Comparison of ENCODE assay signal across 8 mouse cellular contexts in genomic region chr7:80582821-80583451, GRCm38 (mm10). TPM values are rescaled to one million over a fixed set of nuclear protein-coding genes. Genes with fewer than 3 reads are reported as not detected.
DNase-seq lines count a peak whose midpoint lies in the region; ATAC-seq and TF ChIP-seq lines count a peak whose summit lies in the region.

No protein-coding gene starts in this region.

- H3K27ac ChIP-seq in kidney, embryonic 16.5 days (ENCODE audit: low read length): peak overlapping the region; percentile 51; the same call in 1 of the 2 replicates
- H3K27ac ChIP-seq in forebrain, postnatal 0 days (ENCODE audit: low read depth, low read length): no peak overlapping the region

- peak overlapping the region; percentile 45 for H3K4me2 ChIP-seq in kidney, embryonic 16.5 days (replicated peaks; ENCODE audit: low read depth, low read length)
- H3K4me2 ChIP-seq in forebrain, postnatal 0 days (ENCODE audit: low read depth): no peak overlapping the region

- 0 out of 2 replicates have a peak, but pooled peaks have one; percentile 39 for ATAC-seq in kidney, embryonic 16.5 days (ENCODE audit: low FRiP score, low TSS enrichment)
- ATAC-seq in forebrain, postnatal 0 days: no peak

- WGBS in kidney, embryonic 16.5 days: 37% methylated on average over 20 of the region's 20 CpGs
- 73% methylated on average over 20 of the region's 20 CpGs for WGBS in forebrain, postnatal 0 days

- no peaks in the 10 kb centered on the region for H3K27me3 ChIP-seq in kidney, embryonic 16.5 days (ENCODE audit: insufficient read depth, low read length)
- no peaks in the 10 kb centered on the region for H3K27me3 ChIP-seq in forebrain, postnatal 0 days (ENCODE audit: insufficient read depth, low read length)

- H3K4me1 ChIP-seq in kidney, embryonic 16.5 days (ENCODE audit: insufficient read depth, low read length): peaks cover 25% of the 10 kb centered on the region
- H3K4me1 ChIP-seq in forebrain, postnatal 0 days (ENCODE audit: insufficient read depth): no peaks in the 10 kb centered on the region

- intact Hi-C loops in left cerebral cortex, postnatal 36 days (cut with DNase I): no loop called here

- H3K36me3 ChIP-seq in kidney, embryonic 16.5 days (ENCODE audit: insufficient read depth, low read length): no peaks in the 10 kb centered on the region
- H3K36me3 ChIP-seq in forebrain, postnatal 0 days (ENCODE audit: insufficient read depth): no peaks in the 10 kb centered on the region

- peak overlapping the region; percentile 31; the same call in 1 of the 2 replicates for H3K9ac ChIP-seq in kidney, embryonic 16.5 days (replicated peaks; ENCODE audit: low read length)
- H3K9ac ChIP-seq in forebrain, postnatal 0 days: no peak overlapping the region

- TF ChIP-seq CTCF in forebrain, postnatal 0 days (IDR thresholded peaks at IDR 0.05; ENCODE audit: low read depth): no peak

- peak; percentile 57 for DNase-seq in adrenal gland, postnatal 14 days
- DNase-seq in adrenal gland, postnatal 4 days (ENCODE audit: low spot score in 2 of 2): no peak
- peak; percentile 67 for DNase-seq in heart, adult 8-10 months (ENCODE audit: low spot score)
- DNase-seq in lung, postnatal 4 days: peak; percentile 75 to 88
- no peak for DNase-seq in forebrain, postnatal 0 days
- DNase-seq in left cerebral cortex, postnatal 36 days (ENCODE audit: low spot score in 2 of 2): no peak
- DNase-seq in frontal cortex, adult 2 months (ENCODE audit: extremely low spot score in 1 of 2, low spot score in 1 of 2): no peak

- H3K4me3 ChIP-seq in kidney, embryonic 16.5 days (ENCODE audit: low read length): peak overlapping the region; percentile 7; the same call in 1 of the 2 replicates
- no peak overlapping the region for H3K4me3 ChIP-seq in forebrain, postnatal 0 days (ENCODE audit: low read depth, low read length)

- no peaks in the 10 kb centered on the region for H3K9me3 ChIP-seq in kidney, embryonic 16.5 days (ENCODE audit: low read length)
- H3K9me3 ChIP-seq in forebrain, postnatal 0 days (ENCODE audit: low read length): no peaks in the 10 kb centered on the region

RNA-seq across cellular contexts. Expression of gene Blm, which starts 48.0 kb away (rescaled TPM):
- 6.0 and 6.4 TPM in 2 replicates for total RNA-seq in adrenal gland, postnatal 14 days (2021)
- total RNA-seq in adrenal gland, postnatal 4 days (2021): 10 to 100 TPM; 13.9 to 18.0 TPM
- 1 to 10 TPM in 2 of 4 experiments, under 1 TPM in 2; 0.57 to 1.7 (median 1.2) TPM for total RNA-seq in heart, adult 8-10 months (2022)
- 21.7 and 25.2 TPM in 2 replicates for polyA plus RNA-seq in kidney, embryonic 16.5 days (2015; fragmentation: Nextera tagmentation; extraction: Ambion mirVana)
- total RNA-seq in forebrain, postnatal 0 days (2014; rRNA removed): 7.1 and 10.4 TPM in 2 replicates
- polyA plus RNA-seq in forebrain, postnatal 0 days (2015; fragmentation: Nextera tagmentation; extraction: Ambion mirVana): 3.1 and 5.5 TPM in 2 replicates
- 1 to 10 TPM; 5.2 to 5.9 TPM for total RNA-seq in left cerebral cortex, postnatal 36 days (2021)
- 3.9 and 4.8 TPM in 2 replicates for polyA plus RNA-seq in frontal cortex, adult 2 months (2012; rRNA removed)

Comparison
In these comparisons a context has a peak if more than half of its experiments do, and no peak if none do; other contexts are left out.
1. DNase-seq: peak in adrenal gland, postnatal 14 days (single experiment), heart, adult 8-10 months (single experiment) and lung, postnatal 4 days (2 of 2); none in adrenal gland, postnatal 4 days (0 of 2), forebrain, postnatal 0 days (single experiment), left cerebral cortex, postnatal 36 days (0 of 2) and frontal cortex, adult 2 months (0 of 2).